In the genomic region with DNA sequence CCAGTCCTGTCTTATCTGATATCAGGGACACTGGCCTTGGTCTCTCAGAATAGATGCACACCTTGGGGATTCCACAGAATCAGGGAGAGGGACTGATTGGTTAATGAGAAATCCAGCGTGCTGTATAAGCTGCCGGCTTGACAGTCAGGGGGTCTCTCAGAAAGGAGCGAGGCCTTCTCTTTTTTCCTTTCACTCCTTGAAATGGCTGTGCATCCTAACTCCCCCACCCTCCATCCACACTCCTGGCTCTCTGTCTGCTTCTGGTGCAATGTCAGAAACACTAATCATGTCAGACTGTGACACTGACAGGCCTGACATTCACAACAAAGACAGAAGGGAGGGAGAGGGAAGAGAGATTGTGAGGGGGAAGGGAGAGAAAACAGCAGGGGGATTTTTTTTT, we compare ENCODE assay signal across 13 mouse cellular contexts.
A peak's percentile ranks its signal among the peaks of the same experiment; 100 is the strongest.
DNase-seq lines count a peak whose midpoint lies in the region; ATAC-seq lines count a peak whose summit lies in the region.
"Had no signal": no experiment of that assay in that cellular context is flagged by ENCODE, and none has a peak within 500 bp of the region (broad histone marks: within the 10 kb centered on the region; RNA-seq: fewer than 3 reads in every experiment).

No protein-coding gene starts in this region.

- H3K4me3 ChIP-seq in neural tube, embryonic 11.5 days (ENCODE audit: low read depth, low read length): no peak overlapping the region
- no peak overlapping the region for H3K4me3 ChIP-seq in forebrain, embryonic 14.5 days (ENCODE audit: low read depth, low read length)
- H3K4me3 ChIP-seq in midbrain, embryonic 11.5 days (ENCODE audit: low read depth, low read length): no peak overlapping the region

- peaks cover 32% of the 10 kb centered on the region for H3K4me1 ChIP-seq in neural tube, embryonic 11.5 days (ENCODE audit: control insufficient read depth, insufficient read depth, low read length)
- peaks cover 36% of the 10 kb centered on the region for H3K4me1 ChIP-seq in forebrain, embryonic 14.5 days (ENCODE audit: control insufficient read depth, insufficient read depth, low read length)
- H3K4me1 ChIP-seq in midbrain, embryonic 11.5 days (ENCODE audit: control insufficient read depth, insufficient read depth, low read length): peaks cover 32% of the 10 kb centered on the region

- H3K9me3 ChIP-seq in neural tube, embryonic 11.5 days (ENCODE audit: control insufficient read depth, low read length): no peaks in the 10 kb centered on the region
- 0 out of 2 replicates have a peak, but pooled peaks cover 4% of the 10 kb centered on the region for H3K9me3 ChIP-seq in forebrain, embryonic 14.5 days (replicated peaks; ENCODE audit: control insufficient read depth, low read length)
- H3K9me3 ChIP-seq in midbrain, embryonic 11.5 days (ENCODE audit: control insufficient read depth, low read length): peaks cover 3% of the 10 kb centered on the region; the same call in 1 of the 2 replicates

- H3K9ac ChIP-seq in neural tube, embryonic 11.5 days (ENCODE audit: low read length): no peak overlapping the region
- H3K9ac ChIP-seq in forebrain, embryonic 14.5 days (ENCODE audit: low read length): peak overlapping the region; percentile 40
- 0 out of 2 replicates have a peak overlapping the region, but pooled peaks have one; percentile 27 for H3K9ac ChIP-seq in midbrain, embryonic 11.5 days (ENCODE audit: low read length)

- WGBS in neural tube, embryonic 11.5 days: 13% methylated on average over 3 of the region's 3 CpGs
- WGBS in forebrain, embryonic 14.5 days: 4% methylated on average over 3 of the region's 3 CpGs
- WGBS in midbrain, embryonic 11.5 days: 16% methylated on average over 3 of the region's 3 CpGs

- H3K27ac ChIP-seq in neural tube, embryonic 11.5 days (ENCODE audit: low read depth, low read length): peak overlapping the region; percentile 67; the same call in 1 of the 2 replicates
- peak overlapping the region; percentile 86 for H3K27ac ChIP-seq in forebrain, embryonic 14.5 days (ENCODE audit: low read depth, low read length)
- H3K27ac ChIP-seq in midbrain, embryonic 11.5 days (ENCODE audit: low read depth, low read length): peak overlapping the region; percentile 40; the same call in 1 of the 2 replicates

- no peak for DNase-seq in neural tube, embryonic 11.5 days (ENCODE audit: low spot score)
- DNase-seq in neural tube, embryonic 10.5 days (ENCODE audit: extremely low spot score, low spot score): no peak
- peak; percentile 64 for DNase-seq in forebrain, embryonic 14.5 days (ENCODE audit: low spot score)
- DNase-seq in midbrain, embryonic 11.5 days (ENCODE audit: low spot score, missing footprints): peak; percentile 90
- no peak for DNase-seq in thymus, adult 18-20 months
- DNase-seq in left cerebral cortex, postnatal 14 days (ENCODE audit: low spot score in 2 of 2): no peak
- no peak for DNase-seq in cerebellum, adult 18-20 months
- DNase-seq: adrenal gland, postnatal 36 days; cerebellum, adult 9-10 months; gastrocnemius, postnatal 25 days; right cerebral cortex, adult 18-20 months had no signal

- H3K36me3 ChIP-seq in neural tube, embryonic 11.5 days (ENCODE audit: control insufficient read depth, insufficient read depth, low read length): no peaks in the 10 kb centered on the region
- H3K36me3 ChIP-seq in forebrain, embryonic 14.5 days (ENCODE audit: control insufficient read depth, insufficient read depth, low read length): no peaks in the 10 kb centered on the region
- H3K36me3 ChIP-seq in midbrain, embryonic 11.5 days (ENCODE audit: control insufficient read depth, insufficient read depth, low read length): no peaks in the 10 kb centered on the region

- ATAC-seq in neural tube, embryonic 11.5 days (ENCODE audit: insufficient read depth, low FRiP score, low TSS enrichment): peak; percentile 68
- peak; percentile 61 for ATAC-seq in forebrain, embryonic 14.5 days
- ATAC-seq in midbrain, embryonic 11.5 days (ENCODE audit: low FRiP score): peak; percentile 76
- ATAC-seq: intestine, postnatal 0 days; lung, postnatal 0 days had no signal

- intact Hi-C loops in left cerebral cortex, postnatal 14 days (cut with DNase I): no loop called here

- no peak overlapping the region for H3K4me2 ChIP-seq in neural tube, embryonic 11.5 days (ENCODE audit: low read depth)
- peak overlapping the region; percentile 25; the same call in 1 of the 2 replicates for H3K4me2 ChIP-seq in forebrain, embryonic 14.5 days (ENCODE audit: low read length)
- no peak overlapping the region for H3K4me2 ChIP-seq in midbrain, embryonic 11.5 days

- H3K27me3 ChIP-seq in neural tube, embryonic 11.5 days (ENCODE audit: control insufficient read depth, insufficient read depth, low read length): no peaks in the 10 kb centered on the region
- no peaks in the 10 kb centered on the region for H3K27me3 ChIP-seq in forebrain, embryonic 14.5 days (replicated peaks; ENCODE audit: control insufficient read depth, insufficient read depth, low read length)
- no peaks in the 10 kb centered on the region for H3K27me3 ChIP-seq in midbrain, embryonic 11.5 days (ENCODE audit: control insufficient read depth, insufficient read depth, low read length)

Comparison
In these comparisons a context has a peak if more than half of its experiments do, and no peak if none do; other contexts are left out.
1. DNase-seq: peak in forebrain, embryonic 14.5 days (single experiment) and midbrain, embryonic 11.5 days (single experiment); none in neural tube, embryonic 11.5 days (single experiment), neural tube, embryonic 10.5 days (single experiment), thymus, adult 18-20 months (0 of 2), left cerebral cortex, postnatal 14 days (0 of 2) and cerebellum, adult 18-20 months (0 of 2).
2. Peak in every context shown above with its lines, with median percentiles within 50 percentile points of each other: ATAC-seq and H3K27ac ChIP-seq.